Mouse (Mus musculus) midbrain, embryonic 12.5 days (tissue): ENCODE measurements at regions not wholly inside any gene's neighbourhood (a gene's known extent, or its start where the extent isn't known, plus 50 kb on each side); places are given as distances from the start of the nearest gene placed in this dataset.

Source experiments
- ATAC-seq: fragments of 200-750 bp; cut with Nextera tagmentation; 2 replicates; pipeline ENCODE4 v1.8.0; 2017; ENCODE audit warnings: low read depth, moderate TSS enrichment, moderate library complexity; ENCODE audit not compliant: low FRiP score
- H3K27ac ChIP-seq: fragments of 300-500 bp; sonication (generic); replicated peaks from 2 replicates; pipeline ENCODE4 v1.5.1; 2016; ENCODE audit warnings: mild to moderate bottlenecking
- H3K27me3 ChIP-seq: fragments of 300-500 bp; sonication (generic); 2 replicates; pipeline ENCODE4 v1.6.1; 2016; ENCODE audit warnings: mild to moderate bottlenecking
- H3K36me3 ChIP-seq: fragments of 300-500 bp; sonication (generic); 2 replicates; pipeline ENCODE4 v1.6.1; 2016
- H3K4me1 ChIP-seq: fragments of 300-500 bp; sonication (generic); 2 replicates; pipeline ENCODE4 v1.6.1; 2016
- H3K4me2 ChIP-seq: fragments of 300-500 bp; sonication (generic); replicated peaks from 2 replicates; pipeline ENCODE4 v1.6.1; 2016; ENCODE audit warnings: mild to moderate bottlenecking, moderate library complexity
- H3K4me3 ChIP-seq: fragments of 300-500 bp; sonication (generic); 2 replicates; pipeline ENCODE4 v1.5.1; 2016; ENCODE audit warnings: mild to moderate bottlenecking
- H3K9ac ChIP-seq: fragments of 300-500 bp; sonication (generic); replicated peaks from 2 replicates; pipeline ENCODE4 v1.6.1; 2016; ENCODE audit warnings: mild to moderate bottlenecking, moderate library complexity
- H3K9me3 ChIP-seq: fragments of 300-500 bp; sonication (generic); 2 replicates; pipeline ENCODE4 v1.6.1; 2016; ENCODE audit warnings: mild to moderate bottlenecking
- WGBS: fragments of 180-500 bp; shearing (Covaris S2); methylation state at CpG from one replicate; pipeline ENCODE4 v1.1.7; 2016; 5-methylcytosine and 5-hydroxymethylcytosine counted together

GRCm38 (mm10) chr17:44370966-44371465, 182.6 kb downstream of the Clic5 start:
- H3K36me3 ChIP-seq = no peaks in the 10 kb centered on the region
- H3K4me2 ChIP-seq = no peak overlapping the region
- no peak overlapping the region for H3K27ac ChIP-seq
- H3K9ac ChIP-seq = no peak overlapping the region
- H3K4me3 ChIP-seq = no peak overlapping the region
- H3K27me3 ChIP-seq = no peaks in the 10 kb centered on the region
- peaks cover 7% of the 10 kb centered on the region; the same call in 1 of the 2 replicates for H3K9me3 ChIP-seq
- no peaks in the 10 kb centered on the region for H3K4me1 ChIP-seq
- 92% methylated on average over 3 of the region's 3 CpGs for WGBS
- ATAC-seq = no peak

GRCm38 (mm10) chr17:44371620-44372019, 183.2 kb downstream of the Clic5 start:
- H3K27me3 ChIP-seq = no peaks in the 10 kb centered on the region
- H3K4me2 ChIP-seq = no peak overlapping the region
- ATAC-seq = no peak
- peaks cover 7% of the 10 kb centered on the region; the same call in 1 of the 2 replicates for H3K9me3 ChIP-seq
- 74% methylated on average over 3 of the region's 3 CpGs for WGBS
- H3K36me3 ChIP-seq = no peaks in the 10 kb centered on the region
- no peak overlapping the region for H3K27ac ChIP-seq
- no peak overlapping the region for H3K9ac ChIP-seq
- no peaks in the 10 kb centered on the region for H3K4me1 ChIP-seq
- H3K4me3 ChIP-seq = no peak overlapping the region

- WGBS = 90% methylated on average over 8 of the region's 8 CpGs
- no peak overlapping the region for H3K27ac ChIP-seq
- no peak overlapping the region for H3K4me2 ChIP-seq
- H3K4me1 ChIP-seq = no peaks in the 10 kb centered on the region
- H3K4me3 ChIP-seq = no peak overlapping the region
- H3K9me3 ChIP-seq = peaks cover 7% of the 10 kb centered on the region; the same call in 1 of the 2 replicates
- no peaks in the 10 kb centered on the region for H3K36me3 ChIP-seq
- ATAC-seq = no peak
- no peak overlapping the region for H3K9ac ChIP-seq
- no peaks in the 10 kb centered on the region for H3K27me3 ChIP-seq
Observed at GRCm38 (mm10) chr17:44373744-44374456, 185.5 kb downstream of the Clic5 start.

GRCm38 (mm10) chr17:44378391-44378790, 190.0 kb downstream of the Clic5 start:
- Histone ChIP-seq H3K4me2 (no peak overlapping the region), H3K27ac (no peak overlapping the region), H3K27me3 (no peaks in the 10 kb centered on the region), H3K9ac (no peak overlapping the region), H3K4me1 (no peaks in the 10 kb centered on the region), H3K9me3 (no peaks in the 10 kb centered on the region), H3K4me3 (no peak overlapping the region), H3K36me3 (no peaks in the 10 kb centered on the region)
- no peak for ATAC-seq
- WGBS = 85% methylated on average over 7 of the region's 7 CpGs

GRCm38 (mm10) chr17:44388916-44389315, 200.5 kb downstream of the Clic5 start:
- H3K4me1 ChIP-seq = no peaks in the 10 kb centered on the region
- no peaks in the 10 kb centered on the region for H3K36me3 ChIP-seq
- WGBS = 95% methylated on average over 2 of the region's 2 CpGs
- no peaks in the 10 kb centered on the region; the same call in 1 of the 2 replicates for H3K27me3 ChIP-seq
- H3K9ac ChIP-seq = no peak overlapping the region
- H3K4me3 ChIP-seq = no peak overlapping the region
- H3K9me3 ChIP-seq = no peaks in the 10 kb centered on the region
- no peak overlapping the region for H3K4me2 ChIP-seq
- no peak overlapping the region for H3K27ac ChIP-seq
- no peak for ATAC-seq

GRCm38 (mm10) chr17:44397829-44398228, 209.4 kb downstream of the Clic5 start:
- H3K27ac ChIP-seq = no peak overlapping the region
- peaks cover 8% of the 10 kb centered on the region; the same call in 1 of the 2 replicates for H3K4me1 ChIP-seq
- no peaks in the 10 kb centered on the region for H3K36me3 ChIP-seq
- H3K4me3 ChIP-seq = no peak overlapping the region
- H3K9me3 ChIP-seq = no peaks in the 10 kb centered on the region
- WGBS = 24% methylated on average over 5 of the region's 5 CpGs
- no peaks in the 10 kb centered on the region for H3K27me3 ChIP-seq
- ATAC-seq = no peak
- no peak overlapping the region for H3K4me2 ChIP-seq
- no peak overlapping the region for H3K9ac ChIP-seq

GRCm38 (mm10) chr17:44398231-44398630, 209.8 kb downstream of the Clic5 start:
- no peak overlapping the region for H3K4me2 ChIP-seq
- no peak overlapping the region for H3K27ac ChIP-seq
- ATAC-seq = no peak
- no peaks in the 10 kb centered on the region for H3K36me3 ChIP-seq
- no peaks in the 10 kb centered on the region for H3K27me3 ChIP-seq
- H3K4me1 ChIP-seq = peaks cover 8% of the 10 kb centered on the region; the same call in 1 of the 2 replicates
- H3K9ac ChIP-seq = no peak overlapping the region
- H3K4me3 ChIP-seq = no peak overlapping the region
- WGBS = 52% methylated on average over 5 of the region's 5 CpGs
- H3K9me3 ChIP-seq = no peaks in the 10 kb centered on the region

GRCm38 (mm10) chr17:44404923-44405322, 216.5 kb downstream of the Clic5 start:
- H3K4me3 ChIP-seq = no peak overlapping the region
- no peak for ATAC-seq

GRCm38 (mm10) chr17:44410961-44411360, 222.6 kb downstream of the Clic5 start:
- no peak overlapping the region for H3K4me3 ChIP-seq
- H3K4me2 ChIP-seq = no peak overlapping the region
- 72% methylated on average over 2 of the region's 2 CpGs for WGBS
- H3K9me3 ChIP-seq = peaks cover 7% of the 10 kb centered on the region
- H3K9ac ChIP-seq = no peak overlapping the region
- H3K36me3 ChIP-seq = no peaks in the 10 kb centered on the region
- no peaks in the 10 kb centered on the region for H3K27me3 ChIP-seq
- ATAC-seq = no peak
- no peak overlapping the region for H3K27ac ChIP-seq
- H3K4me1 ChIP-seq = no peaks in the 10 kb centered on the region

More at GRCm38 (mm10) chr17:44404923-44405322, 216.5 kb downstream of the Clic5 start:
- no peaks in the 10 kb centered on the region for H3K36me3 ChIP-seq
- H3K4me2 ChIP-seq = no peak overlapping the region
- H3K27me3 ChIP-seq = no peaks in the 10 kb centered on the region
- H3K27ac ChIP-seq = no peak overlapping the region
- H3K9me3 ChIP-seq = no peaks in the 10 kb centered on the region
- 87% methylated on average over 6 of the region's 6 CpGs for WGBS
- no peak overlapping the region for H3K9ac ChIP-seq
- no peaks in the 10 kb centered on the region for H3K4me1 ChIP-seq

- ATAC-seq = no peak
- Histone ChIP-seq H3K27ac (no peak overlapping the region), H3K4me2 (no peak overlapping the region), H3K36me3 (no peaks in the 10 kb centered on the region), H3K9me3 (peaks cover 8% of the 10 kb centered on the region), H3K27me3 (no peaks in the 10 kb centered on the region), H3K9ac (no peak overlapping the region), H3K4me3 (no peak overlapping the region), H3K4me1 (no peaks in the 10 kb centered on the region)
- WGBS = 81% methylated on average over 11 of the region's 11 CpGs
Observed at GRCm38 (mm10) chr17:44418676-44419404, 230.5 kb downstream of the Clic5 start.

GRCm38 (mm10) chr17:44419405-44419729, 231.0 kb downstream of the Clic5 start:
- no peaks in the 10 kb centered on the region for H3K27me3 ChIP-seq
- no peaks in the 10 kb centered on the region for H3K4me1 ChIP-seq
- no peak overlapping the region for H3K4me3 ChIP-seq
- H3K36me3 ChIP-seq = no peaks in the 10 kb centered on the region
- H3K4me2 ChIP-seq = no peak overlapping the region
- no peak for ATAC-seq
- no peak overlapping the region for H3K27ac ChIP-seq
- peaks cover 8% of the 10 kb centered on the region for H3K9me3 ChIP-seq
- 94% methylated on average over 7 of the region's 7 CpGs for WGBS
- no peak overlapping the region for H3K9ac ChIP-seq
